Comparison of ENCODE assay signal across 18 mouse cellular contexts in the genomic region with DNA sequence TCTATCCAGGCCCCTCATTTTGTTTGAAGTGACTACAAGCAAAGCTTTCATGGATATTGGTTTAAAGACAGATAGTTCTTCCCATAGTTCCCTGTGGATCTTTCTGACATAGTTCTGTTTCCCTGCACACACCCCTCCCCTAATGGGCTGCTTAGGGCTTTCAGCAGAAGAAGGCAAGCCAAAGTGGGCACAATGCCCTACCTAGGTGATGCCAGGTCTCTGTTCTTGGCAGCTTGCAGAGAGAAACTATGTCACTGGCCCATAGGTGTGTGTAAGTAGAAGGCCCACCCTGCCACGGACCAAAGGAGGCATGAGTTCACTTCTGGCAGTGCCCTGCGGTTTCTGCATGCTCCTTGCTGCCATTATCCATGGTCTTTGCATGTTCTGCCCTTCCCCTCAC.
A peak's percentile ranks its signal among the peaks of the same experiment; 100 is the strongest.
DNase-seq lines count a peak whose midpoint lies in the region; ATAC-seq and TF ChIP-seq lines count a peak whose summit lies in the region.
"Had no signal": no experiment of that assay in that cellular context is flagged by ENCODE, and none has a peak within 500 bp of the region (broad histone marks: within the 10 kb centered on the region; RNA-seq: fewer than 3 reads in every experiment).

No protein-coding gene starts in this region.

- ATAC-seq in hindbrain, postnatal 0 days = no peak
- ATAC-seq: liver, postnatal 0 days had no signal

- 0 out of 2 replicates have a peak overlapping the region, but pooled peaks have one; percentile 67 for H3K4me2 ChIP-seq in hindbrain, postnatal 0 days (ENCODE audit: low read depth, low read length)
- H3K4me2 ChIP-seq: forebrain, embryonic 12.5 days; limb, embryonic 13.5 days had no signal

- no peaks in the 10 kb centered on the region for H3K9me3 ChIP-seq in hindbrain, postnatal 0 days (ENCODE audit: low read length)
- H3K9me3 ChIP-seq: forebrain, embryonic 12.5 days; limb, embryonic 13.5 days; midbrain, embryonic 12.5 days had no signal

- no peak overlapping the region for H3K9ac ChIP-seq in hindbrain, postnatal 0 days (replicated peaks; ENCODE audit: low read length)
- H3K9ac ChIP-seq: forebrain, embryonic 12.5 days; limb, embryonic 13.5 days; liver, postnatal 0 days; midbrain, embryonic 12.5 days had no signal

- H3K4me3 ChIP-seq in left cerebral cortex, adult 2 months = peak overlapping the region; percentile 61
- no peak overlapping the region for H3K4me3 ChIP-seq in hindbrain, postnatal 0 days (ENCODE audit: low read length)
- H3K4me3 ChIP-seq: forebrain, embryonic 12.5 days; limb, embryonic 13.5 days; midbrain, embryonic 12.5 days had no signal

- no peak for TF ChIP-seq CTCF in left cerebral cortex, adult 2 months (IDR thresholded peaks at IDR 0.05)
- no peak for TF ChIP-seq CTCF in hindbrain, postnatal 0 days (IDR thresholded peaks at IDR 0.05; ENCODE audit: low read depth)

- peak; percentile 85 for DNase-seq in heart, adult 11 months
- no peak for DNase-seq in heart, adult 9 months (ENCODE audit: low spot score in 2 of 2)
- DNase-seq in left cerebral cortex, adult 2 months (ENCODE audit: extremely low spot score in 1 of 2, low spot score in 2 of 2) = no peak
- DNase-seq in left cerebral cortex, postnatal 36 days (ENCODE audit: low spot score in 2 of 2) = no peak
- peak; percentile 87 for DNase-seq in cerebellum, adult 8-10 months
- DNase-seq in hindbrain, postnatal 0 days (ENCODE audit: low spot score) = no peak
- DNase-seq in embryo, embryonic 10 days (ENCODE audit: low spot score) = no peak
- DNase-seq in spleen, postnatal 14 days (ENCODE audit: low spot score in 2 of 2) = no peak
- DNase-seq: adrenal gland, postnatal 25 days; kidney, adult 11 months; kidney, postnatal 14 days; layer of hippocampus, postnatal 36 days; liver, postnatal 0 days; lung, postnatal 4 days; right cerebral cortex, adult 18-20 months had no signal

- H3K36me3 ChIP-seq in hindbrain, postnatal 0 days (ENCODE audit: insufficient read depth, low read length) = no peaks in the 10 kb centered on the region
- H3K36me3 ChIP-seq: forebrain, embryonic 12.5 days; limb, embryonic 13.5 days; midbrain, embryonic 12.5 days had no signal

- WGBS in hindbrain, postnatal 0 days = 83% methylated on average over 2 of the region's 2 CpGs

- H3K27me3 ChIP-seq in hindbrain, postnatal 0 days (ENCODE audit: insufficient read depth, low read length) = no peaks in the 10 kb centered on the region
- H3K27me3 ChIP-seq: forebrain, embryonic 12.5 days; midbrain, embryonic 12.5 days had no signal

- peaks cover 22% of the 10 kb centered on the region; the same call in 1 of the 2 replicates for H3K4me1 ChIP-seq in hindbrain, postnatal 0 days (ENCODE audit: insufficient read depth, low read length)

- peak overlapping the region; percentile 96; the same call in 1 of the 2 replicates for H3K27ac ChIP-seq in left cerebral cortex, adult 2 months
- H3K27ac ChIP-seq in hindbrain, postnatal 0 days = no peak overlapping the region
- H3K27ac ChIP-seq: forebrain, embryonic 12.5 days; limb, embryonic 13.5 days; midbrain, embryonic 12.5 days had no signal

- intact Hi-C loops in left cerebral cortex, adult 2 months (cut with DNase I) = loop anchor here (2.0 to 5.0 kb wide), 4 partner anchors 33 to 148 kb away; no protein-coding TSS in a partner anchor
- intact Hi-C loops in left cerebral cortex, postnatal 36 days (cut with DNase I) = loop anchor here (5.0 kb wide), 3 partner anchors 33 to 48 kb away; no protein-coding TSS in a partner anchor

Comparison
In these comparisons a context has a peak if more than half of its experiments do, and no peak if none do; other contexts are left out.
1. DNase-seq: peak in heart, adult 11 months (single experiment) and cerebellum, adult 8-10 months (single experiment); none in heart, adult 9 months (0 of 2), left cerebral cortex, adult 2 months (0 of 2), left cerebral cortex, postnatal 36 days (0 of 2), hindbrain, postnatal 0 days (single experiment), embryo, embryonic 10 days (single experiment) and spleen, postnatal 14 days (0 of 2).